Mouse (Mus musculus) liver, embryonic 15.5 days (tissue): ENCODE results near the gene Slc4a4. TPM values are rescaled to one million over a fixed set of nuclear protein-coding genes. Genes with fewer than 3 reads are reported as not detected.
"Not testable (repeated sequence)": the region's sequence is repeated elsewhere in the genome, so short reads cannot be mapped to it uniquely, and the experiment has no call there.

ENCODE experiments used
- ATAC-seq: fragments of 200-750 bp; cut with Nextera tagmentation; 2 replicates; pipeline ENCODE4 v1.8.0; 2017; ENCODE audit warnings: moderate number of reproducible peaks, mild to moderate bottlenecking, moderate library complexity; ENCODE audit not compliant: insufficient read depth
- H3K27ac ChIP-seq: fragments of 300-500 bp; sonication (generic); replicated peaks from 2 replicates; pipeline ENCODE4 v1.5.1; 2015; ENCODE audit warnings: mild to moderate bottlenecking, inconsistent platforms
- H3K27me3 ChIP-seq: fragments of 300-500 bp; sonication (generic); 2 replicates; pipeline ENCODE4 v1.6.1; 2015; ENCODE audit warnings: mild to moderate bottlenecking, inconsistent platforms
- H3K36me3 ChIP-seq: fragments of 300-500 bp; sonication (generic); replicated peaks from 2 replicates; pipeline ENCODE4 v1.6.1; 2015; ENCODE audit warnings: moderate library complexity, mild to moderate bottlenecking, inconsistent platforms
- H3K4me1 ChIP-seq: fragments of 300-500 bp; sonication (generic); replicated peaks from 2 replicates; pipeline ENCODE4 v1.6.1; 2015; ENCODE audit warnings: inconsistent platforms
- H3K4me2 ChIP-seq: fragments of 300-500 bp; sonication (generic); 2 replicates; pipeline ENCODE4 v1.6.1; 2015; ENCODE audit warnings: moderate library complexity, mild to moderate bottlenecking, inconsistent platforms
- H3K4me3 ChIP-seq: fragments of 300-500 bp; sonication (generic); replicated peaks from 2 replicates; pipeline ENCODE4 v1.5.1; 2015; ENCODE audit warnings: mild to moderate bottlenecking, inconsistent platforms
- H3K9ac ChIP-seq: fragments of 300-500 bp; sonication (generic); 2 replicates; pipeline ENCODE4 v1.6.1; 2015; ENCODE audit warnings: moderate library complexity, mild to moderate bottlenecking, inconsistent platforms
- H3K9me3 ChIP-seq: fragments of 300-500 bp; sonication (generic); replicated peaks from 2 replicates; pipeline ENCODE4 v1.6.1; 2016; ENCODE audit warnings: inconsistent platforms
- WGBS: fragments of 180-500 bp; shearing (Covaris S2); methylation state at CpG from one replicate; pipeline ENCODE4 v1.1.7; 2015; ENCODE audit warnings: mixed read lengths; ENCODE audit not compliant: insufficient replicate concordance; 5-methylcytosine and 5-hydroxymethylcytosine counted together
- polyA plus RNA-seq: library from polyadenylated mRNA; unstranded; fragments of >200 nt; fragmentation: Nextera tagmentation; extraction: Ambion mirVana; gene quantifications from 2 replicates; pipeline ENCODE4 v1.2.1, GENCODE M21; 2015

The Slc4a4 gene
- polyA plus RNA-seq, 1 experiment from 2014 or later, result 0.62 TPM

- H3K4me1 ChIP-seq, result no peaks in the 10 kb centered on the region
- H3K9me3 ChIP-seq, result no peaks in the 10 kb centered on the region
- H3K4me2 ChIP-seq, result no peak overlapping the region
- no peak overlapping the region for H3K27ac ChIP-seq
- no peak overlapping the region for H3K4me3 ChIP-seq
- no peak for ATAC-seq
- 51% methylated on average over 1 of the region's 1 CpGs for WGBS
- H3K9ac ChIP-seq, result no peak overlapping the region
- no peaks in the 10 kb centered on the region for H3K36me3 ChIP-seq
- H3K27me3 ChIP-seq, result no peaks in the 10 kb centered on the region
Measured at GRCm38 (mm10) chr5:89108809-89109208, 222.2 kb downstream of the Slc4a4 start.

DNA sequence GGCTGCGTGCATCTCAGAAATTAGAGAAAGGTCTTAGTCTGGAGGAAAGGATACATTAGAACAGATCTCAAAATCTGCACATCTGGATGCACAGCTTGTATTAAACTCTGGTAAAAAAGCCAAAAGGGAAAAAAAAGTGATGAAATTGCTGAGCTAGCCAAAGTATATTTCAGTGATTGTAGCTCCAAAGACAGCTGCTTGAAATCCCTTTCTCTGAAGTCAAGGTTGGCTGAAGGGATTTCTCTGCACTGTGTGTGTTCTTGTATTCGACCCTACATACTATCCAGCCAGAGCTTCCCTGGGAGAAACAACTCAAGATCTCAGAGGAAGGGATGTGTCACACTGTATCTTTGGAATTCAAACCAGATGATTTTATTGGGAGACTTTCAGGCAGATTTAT, 223.2 kb downstream of the Slc4a4 start:
- H3K36me3 ChIP-seq, result no peaks in the 10 kb centered on the region
- ATAC-seq, result no peak
- H3K9ac ChIP-seq, result no peak overlapping the region
- H3K27ac ChIP-seq, result no peak overlapping the region
- no peak overlapping the region for H3K4me2 ChIP-seq
- no peaks in the 10 kb centered on the region for H3K4me1 ChIP-seq
- WGBS, result 46% methylated on average over 2 of the region's 2 CpGs
- H3K27me3 ChIP-seq, result no peaks in the 10 kb centered on the region
- no peak overlapping the region for H3K4me3 ChIP-seq
- H3K9me3 ChIP-seq, result no peaks in the 10 kb centered on the region

- WGBS, result 73% methylated on average over 15 of the region's 17 CpGs
- ATAC-seq, H3K36me3 ChIP-seq, H3K9me3 ChIP-seq, H3K27ac ChIP-seq, H3K9ac ChIP-seq, H3K27me3 ChIP-seq, H3K4me2 ChIP-seq, H3K4me3 ChIP-seq, H3K4me1 ChIP-seq: not testable (repeated sequence)
Measured at GRCm38 (mm10) chr5:89111987-89112386, 225.4 kb downstream of the Slc4a4 start.

- WGBS, result 28% methylated on average over 1 of the region's 1 CpGs
Measured at GRCm38 (mm10) chr5:89120881-89121280, 234.3 kb downstream of the Slc4a4 start.

DNA sequence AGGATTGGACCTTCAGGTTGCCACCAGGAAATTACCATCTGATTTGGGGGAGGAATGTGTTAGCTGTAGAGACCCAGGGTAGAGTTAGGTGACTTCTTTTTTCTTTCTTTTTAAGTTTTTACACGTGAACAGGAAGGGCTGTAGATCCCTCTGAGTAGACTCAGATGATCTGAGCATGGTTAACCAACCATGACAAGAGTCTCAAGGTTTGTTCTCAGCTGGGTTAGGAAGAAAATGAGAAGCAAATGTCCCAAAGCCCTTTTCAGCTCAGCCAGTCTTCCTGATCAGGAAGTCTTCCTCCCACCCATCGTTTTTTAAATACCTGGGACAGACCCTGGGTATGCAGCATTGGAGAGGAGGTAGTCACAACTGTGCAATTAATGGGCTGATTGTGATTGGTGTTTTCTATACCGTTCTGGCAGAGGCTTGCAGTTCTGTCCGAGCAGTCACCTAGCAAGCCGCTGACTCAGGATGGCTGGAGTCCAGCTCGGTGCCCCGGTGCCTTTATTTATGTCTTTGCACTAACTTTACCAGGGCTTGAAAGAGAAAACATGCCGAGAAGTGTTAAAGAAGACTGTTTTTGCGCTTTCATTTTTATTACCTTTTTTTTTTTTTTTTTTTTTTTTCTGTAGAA, 236.8 kb downstream of the Slc4a4 start:
- no peaks in the 10 kb centered on the region for H3K27me3 ChIP-seq
- no peak overlapping the region for H3K27ac ChIP-seq
- no peak overlapping the region for H3K4me3 ChIP-seq
- H3K9me3 ChIP-seq, result no peaks in the 10 kb centered on the region
- H3K36me3 ChIP-seq, result no peaks in the 10 kb centered on the region
- no peaks in the 10 kb centered on the region for H3K4me1 ChIP-seq
- no peak overlapping the region for H3K9ac ChIP-seq
- H3K4me2 ChIP-seq, result no peak overlapping the region
- no peak for ATAC-seq
- WGBS, result 62% methylated on average over 9 of the region's 9 CpGs

More at GRCm38 (mm10) chr5:89120881-89121280, 234.3 kb downstream of the Slc4a4 start:
- Histone ChIP-seq H3K4me3 (no peak overlapping the region), H3K9ac (no peak overlapping the region), H3K27me3 (no peaks in the 10 kb centered on the region), H3K4me2 (no peak overlapping the region), H3K36me3 (no peaks in the 10 kb centered on the region), H3K4me1 (no peaks in the 10 kb centered on the region), H3K27ac (no peak overlapping the region), H3K9me3 (no peaks in the 10 kb centered on the region)
- no peak for ATAC-seq

GRCm38 (mm10) chr5:89128210-89128609, 241.6 kb downstream of the Slc4a4 start:
- ATAC-seq, result no peak
- no peaks in the 10 kb centered on the region for H3K27me3 ChIP-seq
- H3K4me2 ChIP-seq, result no peak overlapping the region
- H3K27ac ChIP-seq, result no peak overlapping the region
- H3K9ac ChIP-seq, result no peak overlapping the region
- no peaks in the 10 kb centered on the region for H3K4me1 ChIP-seq
- no peak overlapping the region for H3K4me3 ChIP-seq
- H3K9me3 ChIP-seq, result no peaks in the 10 kb centered on the region
- no peaks in the 10 kb centered on the region for H3K36me3 ChIP-seq
- 60% methylated on average over 6 of the region's 6 CpGs for WGBS

DNA sequence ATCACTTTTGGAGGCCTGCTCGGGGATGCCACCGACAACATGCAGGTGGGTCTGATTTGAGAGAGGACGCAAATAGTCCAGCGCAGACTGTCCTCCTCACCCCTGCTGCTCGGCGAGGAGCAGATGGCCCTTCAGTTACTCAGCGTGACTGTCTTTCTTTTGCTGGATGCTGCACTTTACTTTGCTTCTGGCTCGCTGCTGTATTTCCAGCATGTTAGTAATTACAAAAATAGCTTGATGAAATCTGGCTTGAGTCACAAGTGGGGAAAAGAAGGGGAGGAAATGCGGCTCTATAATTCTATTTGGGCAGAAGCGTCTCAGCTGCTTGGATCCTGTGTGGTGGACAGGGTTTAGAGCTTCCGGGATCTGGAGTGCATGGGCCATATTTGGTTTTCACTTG, 249.2 kb downstream of the Slc4a4 start:
- no peak for ATAC-seq
- Histone ChIP-seq H3K4me3 (no peak overlapping the region), H3K4me2 (no peak overlapping the region), H3K27me3 (no peaks in the 10 kb centered on the region), H3K9ac (no peak overlapping the region), H3K27ac (no peak overlapping the region), H3K36me3 (no peaks in the 10 kb centered on the region), H3K9me3 (no peaks in the 10 kb centered on the region), H3K4me1 (no peaks in the 10 kb centered on the region)
- WGBS, result 78% methylated on average over 11 of the region's 11 CpGs

DNA sequence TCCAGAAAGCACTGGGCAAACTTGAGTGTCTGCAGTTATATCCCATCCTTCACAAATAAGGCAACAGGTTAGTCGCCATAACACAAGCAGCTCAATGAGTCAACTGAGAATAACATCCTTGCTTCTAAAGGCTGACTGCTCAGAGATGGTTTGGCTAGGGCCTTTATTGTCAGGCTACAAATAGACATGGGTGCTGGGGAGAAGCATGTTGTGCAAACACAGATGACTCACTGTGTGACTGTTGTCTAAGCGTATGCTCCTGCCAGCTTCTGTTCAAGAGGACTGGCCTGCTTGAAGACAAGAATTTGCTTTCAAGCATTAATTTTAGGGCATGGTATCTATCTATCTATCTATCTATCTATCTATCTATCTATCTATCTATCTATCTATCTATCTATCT, 253.5 kb downstream of the Slc4a4 start:
- H3K36me3 ChIP-seq, result no peaks in the 10 kb centered on the region
- no peak overlapping the region for H3K4me3 ChIP-seq
- ATAC-seq, result no peak
- H3K9ac ChIP-seq, result no peak overlapping the region
- 76% methylated on average over 2 of the region's 2 CpGs for WGBS
- H3K4me2 ChIP-seq, result no peak overlapping the region
- H3K9me3 ChIP-seq, result no peaks in the 10 kb centered on the region
- no peaks in the 10 kb centered on the region for H3K27me3 ChIP-seq
- H3K27ac ChIP-seq, result no peak overlapping the region
- no peaks in the 10 kb centered on the region for H3K4me1 ChIP-seq

GRCm38 (mm10) chr5:89141761-89142160, 255.1 kb downstream of the Slc4a4 start:
- 57% methylated on average over 2 of the region's 2 CpGs for WGBS
- ATAC-seq, result no peak
- H3K36me3 ChIP-seq, result no peaks in the 10 kb centered on the region
- no peak overlapping the region for H3K4me3 ChIP-seq
- no peaks in the 10 kb centered on the region for H3K27me3 ChIP-seq
- H3K9ac ChIP-seq, result no peak overlapping the region
- H3K4me2 ChIP-seq, result no peak overlapping the region
- H3K27ac ChIP-seq, result no peak overlapping the region
- H3K4me1 ChIP-seq, result no peaks in the 10 kb centered on the region
- H3K9me3 ChIP-seq, result no peaks in the 10 kb centered on the region

DNA sequence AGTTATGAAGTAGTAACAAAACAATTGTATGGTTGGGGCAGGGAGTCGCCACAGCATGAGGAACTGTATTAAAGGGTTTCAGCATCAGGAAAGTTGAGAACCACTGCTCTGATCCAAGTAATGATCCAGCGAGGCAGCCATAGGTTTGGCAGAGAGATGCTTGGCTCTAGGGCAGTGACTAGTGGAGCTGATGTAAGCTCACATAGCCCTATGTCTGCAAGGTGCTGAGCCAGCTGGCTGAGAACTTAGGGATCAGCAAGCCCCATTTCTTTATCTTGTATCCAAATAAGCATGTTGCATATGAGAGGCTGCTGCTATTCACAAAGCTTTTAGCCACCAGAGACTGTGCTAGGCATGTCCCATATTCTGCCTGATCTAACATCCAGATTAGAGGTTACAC, 259.7 kb downstream of the Slc4a4 start:
- no peak overlapping the region for H3K4me3 ChIP-seq
- H3K36me3 ChIP-seq, result no peaks in the 10 kb centered on the region
- H3K27ac ChIP-seq, result no peak overlapping the region
- no peak for ATAC-seq
- no peaks in the 10 kb centered on the region for H3K9me3 ChIP-seq
- H3K9ac ChIP-seq, result no peak overlapping the region
- no peak overlapping the region for H3K4me2 ChIP-seq
- no peaks in the 10 kb centered on the region for H3K4me1 ChIP-seq
- WGBS, result 57% methylated on average over 2 of the region's 2 CpGs
- H3K27me3 ChIP-seq, result no peaks in the 10 kb centered on the region

- Histone ChIP-seq H3K36me3 (no peaks in the 10 kb centered on the region), H3K9ac (no peak overlapping the region), H3K4me3 (no peak overlapping the region), H3K27ac (no peak overlapping the region), H3K4me2 (no peak overlapping the region), H3K9me3 (no peaks in the 10 kb centered on the region), H3K27me3 (no peaks in the 10 kb centered on the region), H3K4me1 (no peaks in the 10 kb centered on the region)
- WGBS, result 13% methylated on average over 13 of the region's 13 CpGs
- ATAC-seq, result no peak
Measured at GRCm38 (mm10) chr5:89147282-89147790, 260.7 kb downstream of the Slc4a4 start.

DNA sequence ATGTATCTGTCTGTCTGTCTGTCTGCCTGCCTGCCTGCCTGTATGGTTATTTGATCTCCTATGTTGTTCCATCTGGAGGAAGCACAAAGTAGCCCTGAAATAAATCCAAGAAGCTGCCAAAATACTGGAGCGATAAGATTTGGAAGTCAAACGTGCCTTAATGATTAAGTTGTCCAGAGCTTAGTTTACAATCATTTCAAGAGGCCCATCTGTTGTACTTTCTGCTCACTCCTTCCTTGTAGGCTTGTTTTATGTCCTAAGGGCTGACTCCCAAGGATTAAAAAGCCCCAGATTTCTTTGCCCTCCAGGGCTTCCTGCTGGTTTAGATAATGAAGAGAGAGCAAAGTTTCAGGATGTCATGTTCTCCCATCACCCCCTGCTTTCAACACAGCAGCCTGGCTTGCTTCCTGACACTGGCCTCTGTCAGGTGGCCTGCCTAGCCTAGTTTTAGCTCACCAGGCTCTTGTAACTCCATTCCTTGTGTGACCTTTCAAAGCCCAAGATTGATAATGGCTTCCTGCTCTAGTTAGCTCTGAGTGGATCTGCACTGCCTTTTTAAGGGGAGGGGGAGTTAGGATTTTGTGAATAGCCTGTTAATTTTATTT, 262.9 kb downstream of the Slc4a4 start:
- no peak overlapping the region for H3K4me3 ChIP-seq
- H3K36me3 ChIP-seq, result no peaks in the 10 kb centered on the region
- WGBS, result 55% methylated on average over 2 of the region's 2 CpGs
- H3K27me3 ChIP-seq, result no peaks in the 10 kb centered on the region
- H3K4me1 ChIP-seq, result no peaks in the 10 kb centered on the region
- no peak overlapping the region for H3K27ac ChIP-seq
- H3K4me2 ChIP-seq, result no peak overlapping the region
- H3K9ac ChIP-seq, result no peak overlapping the region
- H3K9me3 ChIP-seq, result no peaks in the 10 kb centered on the region
- ATAC-seq, result no peak
